Comparison of ENCODE assay signal across 23 mouse cellular contexts in the genomic region with DNA sequence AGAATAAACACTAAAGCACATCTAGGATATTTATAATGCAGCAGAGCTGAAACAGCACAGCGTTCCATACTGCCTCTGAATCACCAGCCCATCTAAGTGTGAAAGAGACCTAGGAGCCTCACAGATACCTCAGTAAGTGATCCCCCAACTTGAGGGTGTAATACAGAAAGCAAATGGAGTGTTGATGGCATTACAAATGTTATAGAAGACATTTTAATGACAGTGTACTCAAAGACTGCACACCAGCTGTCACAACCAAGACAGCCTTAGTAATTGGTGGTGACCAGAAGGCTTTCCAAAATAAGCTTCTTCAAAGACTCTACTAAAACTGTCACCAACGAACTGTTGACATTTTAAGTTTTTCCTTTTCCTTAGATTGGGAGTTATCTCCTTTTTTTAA.
A peak's percentile ranks its signal among the peaks of the same experiment; 100 is the strongest.
DNase-seq lines count a peak whose midpoint lies in the region; ATAC-seq and TF ChIP-seq lines count a peak whose summit lies in the region.
"Had no signal": no experiment of that assay in that cellular context is flagged by ENCODE, and none has a peak within 500 bp of the region (broad histone marks: within the 10 kb centered on the region; RNA-seq: fewer than 3 reads in every experiment).

No protein-coding gene starts in this region.

- peak; percentile 11 to 31 for DNase-seq in frontal cortex, adult 2 months (ENCODE audit: extremely low spot score in 1 of 2, low spot score in 1 of 2)
- DNase-seq in frontal cortex, postnatal 10 days (ENCODE audit: low spot score in 2 of 2) = no peak
- peak; percentile 6 to 9 for DNase-seq in left cerebral cortex, adult 9 months (ENCODE audit: low spot score in 2 of 2)
- no peak for DNase-seq in left cerebral cortex, postnatal 4 days
- DNase-seq in brain, embryonic 14.5 days (ENCODE audit: low read depth) = peak; percentile 45
- DNase-seq in left cerebral cortex, postnatal 25 days (ENCODE audit: low spot score in 2 of 2) = peak; percentile 17 to 64
- DNase-seq: adrenal gland, adult 8-10 months; cerebellum, adult 9-10 months; gastrocnemius, postnatal 10 days; heart, postnatal 10 days; kidney, adult 9 months; kidney, postnatal 25 days; liver, embryonic 13.5 days; lung, adult 2 months; lung, postnatal 14 days; thymus, postnatal 25 days had no signal

- intact Hi-C loops in left cerebral cortex, postnatal 4 days (cut with DNase I) = no loop called here
- intact Hi-C loops in left cerebral cortex, postnatal 25 days (cut with DNase I) = loop anchor here (5.0 kb wide), 1 partner anchor 1179 kb away; no protein-coding TSS in a partner anchor

- ATAC-seq in hindbrain, embryonic 13.5 days (ENCODE audit: low FRiP score) = no peak
- ATAC-seq: hindbrain, postnatal 0 days; intestine, embryonic 16.5 days had no signal

- H3K4me2 ChIP-seq in hindbrain, embryonic 13.5 days = no peak overlapping the region
- H3K4me2 ChIP-seq: embryonic facial prominence, embryonic 15.5 days; heart, embryonic 11.5 days; liver, embryonic 13.5 days; midbrain, embryonic 11.5 days had no signal

- WGBS in hindbrain, embryonic 13.5 days = 87% methylated on average over 2 of the region's 2 CpGs

- H3K4me3 ChIP-seq in hindbrain, embryonic 13.5 days = no peak overlapping the region
- H3K4me3 ChIP-seq: embryonic facial prominence, embryonic 15.5 days; hindbrain, embryonic 10.5 days; liver, embryonic 13.5 days had no signal

- no peak overlapping the region for H3K9ac ChIP-seq in hindbrain, embryonic 13.5 days
- H3K9ac ChIP-seq: embryonic facial prominence, embryonic 15.5 days; liver, embryonic 13.5 days had no signal

- H3K27me3 ChIP-seq in hindbrain, embryonic 13.5 days = no peaks in the 10 kb centered on the region
- H3K27me3 ChIP-seq: embryonic facial prominence, embryonic 15.5 days; liver, embryonic 13.5 days had no signal

- H3K36me3 ChIP-seq in hindbrain, embryonic 13.5 days = no peaks in the 10 kb centered on the region
- H3K36me3 ChIP-seq: embryonic facial prominence, embryonic 15.5 days; hindbrain, embryonic 10.5 days; liver, embryonic 13.5 days had no signal

- no peak for TF ChIP-seq CTCF in brain, embryonic 14.5 days (IDR thresholded peaks at IDR 0.05; ENCODE audit: borderline replicate concordance, extremely low read depth, insufficient read depth, insufficient read length)

- no peak for TF ChIP-seq POLR2A in brain, embryonic 14.5 days (IDR thresholded peaks at IDR 0.05; ENCODE audit: borderline replicate concordance, extremely low read depth, insufficient read depth, insufficient read length, poor library complexity, severe bottlenecking)

- no peaks in the 10 kb centered on the region for H3K4me1 ChIP-seq in hindbrain, embryonic 13.5 days (replicated peaks)
- H3K4me1 ChIP-seq: embryonic facial prominence, embryonic 15.5 days; hindbrain, embryonic 10.5 days; liver, embryonic 13.5 days had no signal

- no peak overlapping the region for H3K27ac ChIP-seq in hindbrain, embryonic 13.5 days
- H3K27ac ChIP-seq: embryonic facial prominence, embryonic 15.5 days; hindbrain, embryonic 10.5 days; hindbrain, postnatal 0 days; liver, embryonic 13.5 days had no signal

- H3K9me3 ChIP-seq in hindbrain, embryonic 13.5 days = no peaks in the 10 kb centered on the region
- H3K9me3 ChIP-seq: embryonic facial prominence, embryonic 15.5 days; hindbrain, embryonic 10.5 days; liver, embryonic 13.5 days had no signal

Comparison
In these comparisons a context has a peak if more than half of its experiments do, and no peak if none do; other contexts are left out.
1. DNase-seq: peak in frontal cortex, adult 2 months (2 of 2), left cerebral cortex, adult 9 months (2 of 2), brain, embryonic 14.5 days (single experiment) and left cerebral cortex, postnatal 25 days (2 of 2); none in frontal cortex, postnatal 10 days (0 of 2) and left cerebral cortex, postnatal 4 days (single experiment).